Mouse (Mus musculus) gastrocnemius, adult 2 months (tissue): ENCODE measurements around the gene Ctsd. TPM values are rescaled to one million over a fixed set of nuclear protein-coding genes. Genes with fewer than 3 reads are reported as not detected.

Experiments used
- DNase-seq: peaks from one replicate; pipeline ENCODE4 v3.0.0; 2022
- H3K27ac ChIP-seq: fragments of 200-600 bp; 2 replicates; pipeline ENCODE4 v1.8.1; 2022; ENCODE audit warnings: mild to moderate bottlenecking
- H3K4me3 ChIP-seq: fragments of 200-600 bp; 2 replicates; pipeline ENCODE4 v1.8.1; 2022; ENCODE audit warnings: mild to moderate bottlenecking, moderate library complexity
- CTCF ChIP-seq: fragments of 200-600 bp; IDR thresholded peaks from 2 replicates; pipeline ENCODE4 v1.8.1; 2022; ENCODE audit warnings: antibody characterized with exemption, mild to moderate bottlenecking, moderate library complexity
- intact Hi-C: fragments of 180-260 bp; cut with DNase I; formaldehyde crosslinking; loops from one replicate; pipeline ENCODE4 v1.15.1; 2025
- total RNA-seq, 2 experiments: library from RNA; stranded (reverse); gene quantifications; 2 replicates each; pipeline ENCODE4 v1.2.3; 2021

Gene Ctsd
- total RNA-seq, 2 experiments from 2014 or later, result 411 to 467 TPM

DNA sequence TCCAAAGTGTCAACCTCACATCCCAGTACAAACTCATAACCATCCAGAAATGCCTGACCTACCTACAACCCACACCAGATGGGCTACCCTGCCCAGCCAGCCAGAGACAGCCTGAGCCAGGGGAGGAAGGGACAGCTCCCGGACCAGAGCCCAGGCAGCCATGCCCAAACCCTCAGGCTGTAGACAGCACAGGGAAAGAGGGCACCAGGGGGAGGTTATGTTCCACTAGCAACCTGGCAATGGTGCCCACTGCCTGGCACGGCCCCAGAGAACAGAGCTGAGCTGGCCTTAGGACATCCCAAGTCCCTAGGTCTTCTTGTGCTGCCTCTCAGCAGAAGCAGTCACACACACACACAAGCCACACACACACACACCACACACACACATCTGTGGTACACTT is 19.0 kb downstream of the Ctsd start:
- intact Hi-C loops, result no loop called here
- TF ChIP-seq CTCF, result no peak; the same call in 1 of the 2 replicates
- DNase-seq, result peak; percentile 92
- Histone ChIP-seq H3K4me3 (no peak overlapping the region), H3K27ac (peak overlapping the region; percentile 49; the same call in 1 of the 2 replicates)

- Histone ChIP-seq H3K4me3 (no peak overlapping the region), H3K27ac (no peak overlapping the region)
- no peak for DNase-seq
- TF ChIP-seq CTCF, result no peak
- intact Hi-C loops, result no loop called here
Measured at GRCm38 (mm10) chr7:142363107-142363506, 24.7 kb downstream of the Ctsd start.

DNA sequence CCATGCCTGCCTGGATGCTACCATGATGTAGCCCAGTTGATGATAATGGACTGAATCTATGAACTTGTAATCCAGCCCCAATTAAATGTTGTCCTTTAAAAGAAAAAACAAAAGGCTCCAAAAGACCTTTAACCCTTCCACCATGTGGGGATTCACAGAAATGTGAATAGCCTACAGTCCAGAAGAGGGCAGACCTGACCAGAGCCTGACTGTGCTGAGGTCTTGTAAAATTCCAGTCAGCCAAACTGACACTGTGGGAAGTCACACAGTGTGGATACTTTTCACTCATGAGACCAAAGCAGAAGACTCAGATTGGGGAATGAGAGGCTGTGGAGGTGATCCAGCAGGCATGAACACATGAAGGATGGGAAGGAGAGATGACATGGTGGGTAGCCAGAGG is 27.1 kb downstream of the Ctsd start:
- TF ChIP-seq CTCF, result peak; percentile 59
- no peak for DNase-seq
- intact Hi-C loops, result no loop called here
- Histone ChIP-seq H3K27ac (no peak overlapping the region), H3K4me3 (no peak overlapping the region)

DNA sequence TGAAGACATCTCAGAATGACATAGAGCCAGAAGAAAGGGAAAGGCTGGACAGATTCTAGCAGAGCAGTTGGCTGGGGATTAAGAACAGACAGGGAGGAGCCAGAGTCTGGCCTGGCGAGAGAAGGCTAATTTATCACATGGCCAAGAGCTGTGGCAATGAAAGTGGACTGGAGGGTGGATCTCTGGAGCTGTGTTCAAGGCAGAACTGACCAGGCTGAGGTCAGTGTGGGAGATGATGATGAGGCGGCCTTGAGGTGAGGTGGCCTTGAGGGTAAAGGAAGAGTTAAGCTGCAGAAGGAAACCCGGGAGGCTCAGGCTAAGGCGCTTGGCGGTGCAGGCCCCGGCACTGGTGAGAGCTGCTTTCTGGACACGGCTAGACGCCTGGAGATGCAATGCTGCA is 28.7 kb downstream of the Ctsd start:
- intact Hi-C loops, result no loop called here
- Histone ChIP-seq H3K4me3 (no peak overlapping the region), H3K27ac (no peak overlapping the region)
- no peak for TF ChIP-seq CTCF
- DNase-seq, result no peak

GRCm38 (mm10) chr7:142357566-142357965 is 30.3 kb downstream of the Ctsd start:
- Histone ChIP-seq H3K27ac (no peak overlapping the region), H3K4me3 (no peak overlapping the region)
- DNase-seq, result no peak
- intact Hi-C loops, result no loop called here
- no peak for TF ChIP-seq CTCF

DNA sequence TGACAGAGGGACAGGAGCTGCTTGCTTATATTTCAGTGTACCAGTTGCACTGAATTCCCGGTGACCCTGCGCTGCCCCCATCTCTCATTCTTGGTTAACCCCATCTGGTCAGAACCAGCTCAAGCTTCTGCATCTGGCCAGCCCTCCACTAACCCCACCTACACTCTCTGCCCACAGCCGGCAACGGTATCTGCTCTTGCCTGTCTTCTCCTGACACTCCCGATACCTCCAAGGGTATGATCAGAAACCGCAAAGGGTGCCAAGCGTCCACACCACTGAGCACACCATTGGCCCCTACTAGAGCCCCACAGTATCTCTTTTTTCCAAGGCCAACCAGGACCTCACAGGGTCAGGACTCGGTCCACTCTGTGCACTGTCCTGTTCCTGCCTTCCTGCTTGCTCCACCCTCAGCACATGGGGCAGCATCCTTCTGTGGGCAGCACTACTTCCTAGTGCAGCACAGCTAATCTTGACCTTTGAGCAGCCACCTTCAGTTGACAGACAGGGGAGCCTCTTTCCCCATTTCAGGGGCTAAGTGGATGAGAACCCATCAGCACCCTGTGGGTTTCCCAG is 33.1 kb downstream of the Ctsd start:
- no peak for DNase-seq
- Histone ChIP-seq H3K27ac (no peak overlapping the region), H3K4me3 (no peak overlapping the region)
- TF ChIP-seq CTCF, result no peak
- intact Hi-C loops, result no loop called here

DNA sequence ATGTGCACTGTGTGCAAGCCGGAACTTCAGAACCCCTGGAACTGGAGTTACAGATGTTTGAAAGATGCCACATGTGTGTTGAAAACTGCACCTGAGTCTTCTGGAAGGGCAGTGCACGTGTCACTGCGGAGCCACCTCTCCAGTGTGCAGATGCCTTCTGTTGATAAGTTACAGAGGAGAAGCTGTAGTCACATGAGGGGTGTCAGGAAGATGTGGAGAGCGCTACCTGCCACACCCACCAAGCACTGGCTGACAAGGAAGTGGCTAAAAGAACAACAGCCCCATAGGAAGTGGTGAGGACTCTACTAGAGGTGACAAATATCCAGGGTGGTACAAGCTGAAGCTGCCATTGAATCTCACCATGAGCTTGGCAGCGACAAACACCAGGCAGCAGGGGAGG is 34.0 kb downstream of the Ctsd start:
- DNase-seq, result no peak
- TF ChIP-seq CTCF, result no peak
- Histone ChIP-seq H3K4me3 (no peak overlapping the region), H3K27ac (no peak overlapping the region)
- intact Hi-C loops, result no loop called here

GRCm38 (mm10) chr7:142351569-142351968 is 36.3 kb downstream of the Ctsd start:
- intact Hi-C loops, result no loop called here
- TF ChIP-seq CTCF, result no peak
- peak overlapping the region; percentile 43; the same call in 1 of the 2 replicates for H3K27ac ChIP-seq
- no peak overlapping the region for H3K4me3 ChIP-seq
- DNase-seq, result no peak

DNA sequence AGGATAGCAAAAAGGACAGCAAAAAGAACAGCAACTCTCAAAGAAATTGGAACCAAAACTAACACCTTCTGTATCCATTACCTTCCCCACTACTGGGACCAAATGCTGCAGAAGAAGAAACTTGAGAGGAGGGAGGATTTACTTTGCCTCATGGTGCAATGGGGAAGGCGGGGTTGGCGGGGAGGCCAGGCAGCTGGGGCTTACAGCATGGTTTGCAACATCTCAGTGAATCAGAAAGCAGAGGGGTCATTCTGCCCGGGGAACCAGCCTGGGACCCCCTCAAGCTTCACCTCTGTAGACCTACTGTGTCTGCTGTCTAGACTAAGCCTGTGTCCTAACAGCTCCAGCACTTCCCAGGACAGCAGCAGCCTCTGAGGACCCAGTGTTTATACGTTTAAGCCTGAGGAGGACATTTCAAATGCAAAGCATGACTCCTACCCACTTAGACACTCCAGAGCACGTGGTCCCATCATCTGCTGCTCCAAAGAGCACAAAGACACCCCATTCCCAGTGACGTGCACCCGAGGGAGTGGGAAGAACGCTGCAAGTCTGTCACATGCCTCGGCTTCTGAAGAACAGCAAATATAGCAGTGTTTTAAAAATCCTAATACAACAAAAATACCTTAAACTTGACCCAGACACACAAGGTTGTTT is 38.4 kb downstream of the Ctsd start:
- peak; percentile 85 for DNase-seq
- Histone ChIP-seq H3K27ac (peak overlapping the region; percentile 70), H3K4me3 (peak overlapping the region; percentile 42)
- intact Hi-C loops, result no loop called here
- no peak for TF ChIP-seq CTCF

DNA sequence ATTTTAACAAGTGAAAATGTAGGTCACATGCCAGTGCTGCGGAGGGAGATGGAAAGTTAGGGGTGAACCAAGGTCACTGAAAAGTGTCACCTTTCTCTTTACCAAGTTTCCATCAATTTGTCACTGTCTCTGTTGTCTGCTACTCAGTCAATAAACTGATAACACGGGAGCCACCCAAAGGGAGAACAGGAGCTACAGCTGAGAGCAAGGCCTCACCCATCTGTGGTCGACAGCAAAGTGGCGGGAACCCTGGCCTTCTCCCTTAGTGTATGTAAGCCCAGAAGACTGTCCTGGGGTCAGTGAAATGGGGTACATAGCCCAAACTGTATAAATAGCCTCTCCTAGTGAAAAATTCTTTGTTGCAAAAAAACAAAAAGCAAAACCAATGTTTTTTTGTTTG is 40.3 kb downstream of the Ctsd start:
- TF ChIP-seq CTCF, result no peak
- no peak for DNase-seq
- Histone ChIP-seq H3K4me3 (no peak overlapping the region), H3K27ac (no peak overlapping the region)
- intact Hi-C loops, result no loop called here

- DNase-seq, result no peak
- Histone ChIP-seq H3K4me3 (no peak overlapping the region), H3K27ac (no peak overlapping the region)
- TF ChIP-seq CTCF, result no peak
- intact Hi-C loops, result no loop called here
Measured at GRCm38 (mm10) chr7:142342247-142342640, 45.6 kb downstream of the Ctsd start.

GRCm38 (mm10) chr7:142341564-142342246 is 46.1 kb downstream of the Ctsd start:
- TF ChIP-seq CTCF, result no peak
- intact Hi-C loops, result no loop called here
- Histone ChIP-seq H3K4me3 (no peak overlapping the region), H3K27ac (no peak overlapping the region)
- no peak for DNase-seq

DNA sequence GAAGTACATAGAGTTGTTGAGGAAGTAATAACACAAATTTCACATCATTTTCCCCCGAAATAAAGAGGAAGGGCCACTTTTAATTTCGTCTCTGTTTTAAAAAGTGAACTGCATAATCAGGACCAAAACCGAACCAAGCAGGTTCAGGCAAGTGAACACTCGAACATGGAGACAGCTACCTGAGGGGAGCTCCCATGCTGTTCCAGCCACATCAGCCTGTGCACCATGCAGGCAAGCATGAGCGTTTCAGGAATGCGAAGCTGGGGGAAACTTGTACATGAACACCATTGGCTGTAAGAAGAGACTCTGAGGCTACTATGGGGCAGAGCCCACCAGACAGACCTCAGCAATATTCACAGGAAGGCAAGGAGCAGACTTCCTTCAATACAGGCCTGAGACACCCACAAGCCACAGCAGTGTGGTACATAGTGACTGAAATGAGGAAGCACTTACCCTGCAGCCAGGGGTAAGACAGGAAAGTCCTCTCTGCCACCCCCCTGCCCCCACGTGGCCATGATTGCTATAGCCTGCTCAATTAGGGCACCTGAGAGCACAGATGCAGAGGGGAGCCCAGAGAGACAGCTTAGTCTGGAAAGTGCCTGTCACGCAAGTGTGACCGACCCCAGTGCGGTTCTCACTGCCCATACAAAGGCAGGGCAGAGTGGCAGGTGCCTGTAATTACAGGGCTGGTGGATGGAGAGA is 47.4 kb downstream of the Ctsd start:
- no peak overlapping the region for H3K27ac ChIP-seq
- TF ChIP-seq CTCF, result no peak
- DNase-seq, result no peak
- no peak overlapping the region for H3K4me3 ChIP-seq
- intact Hi-C loops, result no loop called here
